Mouse (Mus musculus) embryonic facial prominence, embryonic 14.5 days (tissue): ENCODE results near the gene Gm20388. TPM values are rescaled to one million over a fixed set of nuclear protein-coding genes. Genes with fewer than 3 reads are reported as not detected.
A peak's percentile ranks its signal among the peaks of the same experiment; 100 is the strongest.

ENCODE experiments used
- ATAC-seq: fragments of 200-750 bp; cut with Nextera tagmentation; 2 replicates; pipeline ENCODE4 v1.8.0; 2017; ENCODE audit warnings: low read depth, moderate number of reproducible peaks, moderate TSS enrichment
- DNase-seq: peaks from one replicate; pipeline ENCODE4 v3.0.0-alpha.2; 2015; ENCODE audit warnings: low spot score
- H3K27ac ChIP-seq: fragments of 300-500 bp; sonication (generic); replicated peaks from 2 replicates; pipeline ENCODE4 v1.5.1; 2014; ENCODE audit warnings: low read depth, mild to moderate bottlenecking, low read length, moderate library complexity
- H3K27me3 ChIP-seq: fragments of 300-500 bp; sonication (generic); replicated peaks from 2 replicates; pipeline ENCODE4 v1.6.1; 2014; ENCODE audit warnings: low read length; ENCODE audit not compliant: control insufficient read depth, insufficient read depth
- H3K36me3 ChIP-seq: fragments of 300-500 bp; sonication (generic); 2 replicates; pipeline ENCODE4 v1.6.1; 2014; ENCODE audit warnings: low read length, mixed read lengths; ENCODE audit not compliant: control insufficient read depth, insufficient read depth
- H3K4me1 ChIP-seq: fragments of 300-500 bp; sonication (generic); 2 replicates; pipeline ENCODE4 v1.6.1; 2014; ENCODE audit warnings: antibody characterized with exemption, low read length; ENCODE audit not compliant: control insufficient read depth, insufficient read depth
- H3K4me2 ChIP-seq: fragments of 300-500 bp; sonication (generic); 2 replicates; pipeline ENCODE4 v1.6.1; 2014; ENCODE audit warnings: low read depth, mild to moderate bottlenecking, low read length, moderate library complexity, mixed read lengths
- H3K4me3 ChIP-seq: fragments of 300-500 bp; sonication (generic); 2 replicates; pipeline ENCODE4 v1.5.1; 2014; ENCODE audit warnings: low read depth, mild to moderate bottlenecking, low read length
- H3K9ac ChIP-seq: fragments of 300-500 bp; sonication (generic); 2 replicates; pipeline ENCODE4 v1.6.1; 2014; ENCODE audit warnings: low read depth, mild to moderate bottlenecking, low read length, moderate library complexity, mixed read lengths
- H3K9me3 ChIP-seq: fragments of 300-500 bp; sonication (generic); 2 replicates; pipeline ENCODE4 v1.6.1; 2016; ENCODE audit warnings: low read length; ENCODE audit not compliant: control insufficient read depth
- WGBS: fragments of 180-500 bp; shearing (Covaris S2); extraction: QIAGEN DNeasy Blood & Tissue Kit; methylation state at CpG from one replicate; pipeline ENCODE4 v1.1.7; 2014; 5-methylcytosine and 5-hydroxymethylcytosine counted together
- polyA plus RNA-seq: library from polyadenylated mRNA; unstranded; fragments of >200 nt; fragmentation: Nextera tagmentation; extraction: Ambion mirVana; gene quantifications from 2 replicates; pipeline ENCODE4 v1.2.1, GENCODE M21; 2014

The Gm20388 gene
- polyA plus RNA-seq, 1 experiment from 2014 or later: not detected

- no peak overlapping the region for H3K27ac ChIP-seq
- H3K9ac ChIP-seq: no peak overlapping the region
- WGBS: 96% methylated on average over 6 of the region's 6 CpGs
- H3K36me3 ChIP-seq: peaks cover 88% of the 10 kb centered on the region
- H3K4me2 ChIP-seq: no peak overlapping the region
- no peak overlapping the region for H3K4me3 ChIP-seq
- H3K9me3 ChIP-seq: no peaks in the 10 kb centered on the region
- DNase-seq (no peak), ATAC-seq (no peak)
- no peaks in the 10 kb centered on the region for H3K27me3 ChIP-seq
- H3K4me1 ChIP-seq: no peaks in the 10 kb centered on the region
These were observed 3997.0 kb downstream of the Gm20388 start for GRCm38 (mm10) chr8:123907604-123908003.

- ATAC-seq (no peak), DNase-seq (no peak)
- Histone ChIP-seq H3K9me3 (no peaks in the 10 kb centered on the region), H3K4me2 (no peak overlapping the region), H3K4me1 (no peaks in the 10 kb centered on the region), H3K9ac (no peak overlapping the region), H3K27ac (no peak overlapping the region), H3K27me3 (no peaks in the 10 kb centered on the region), H3K4me3 (no peak overlapping the region), H3K36me3 (peaks cover 91% of the 10 kb centered on the region)
- WGBS: 70% methylated on average over 4 of the region's 4 CpGs
These were observed 4001.6 kb downstream of the Gm20388 start for GRCm38 (mm10) chr8:123912265-123912664.

GRCm38 (mm10) chr8:123914635-123915034 is 4004.0 kb downstream of the Gm20388 start:
- DNase-seq (no peak), ATAC-seq (no peak)
- Histone ChIP-seq H3K36me3 (peaks cover 96% of the 10 kb centered on the region), H3K9me3 (no peaks in the 10 kb centered on the region), H3K27me3 (no peaks in the 10 kb centered on the region), H3K4me2 (no peak overlapping the region), H3K4me1 (no peaks in the 10 kb centered on the region), H3K4me3 (no peak overlapping the region), H3K9ac (no peak overlapping the region), H3K27ac (no peak overlapping the region)
- WGBS: 92% methylated on average over 3 of the region's 3 CpGs

- Histone ChIP-seq H3K27ac (no peak overlapping the region), H3K4me2 (no peak overlapping the region), H3K9ac (no peak overlapping the region), H3K4me1 (no peaks in the 10 kb centered on the region), H3K4me3 (no peak overlapping the region), H3K27me3 (no peaks in the 10 kb centered on the region), H3K9me3 (no peaks in the 10 kb centered on the region), H3K36me3 (peaks cover 91% of the 10 kb centered on the region)
- peak; percentile 86 for DNase-seq
- 21% methylated on average over 2 of the region's 2 CpGs for WGBS
- peak; percentile 82 for ATAC-seq
These were observed 4014.1 kb downstream of the Gm20388 start for GRCm38 (mm10) chr8:123924719-123925118.

GRCm38 (mm10) chr8:123925671-123926070 is 4015.0 kb downstream of the Gm20388 start:
- H3K27ac ChIP-seq: no peak overlapping the region
- no peak overlapping the region for H3K9ac ChIP-seq
- 89% methylated on average over 3 of the region's 3 CpGs for WGBS
- ATAC-seq (no peak), DNase-seq (no peak)
- no peaks in the 10 kb centered on the region for H3K27me3 ChIP-seq
- H3K4me1 ChIP-seq: no peaks in the 10 kb centered on the region
- no peak overlapping the region for H3K4me2 ChIP-seq
- peaks cover 91% of the 10 kb centered on the region for H3K36me3 ChIP-seq
- H3K4me3 ChIP-seq: no peak overlapping the region
- H3K9me3 ChIP-seq: no peaks in the 10 kb centered on the region

GRCm38 (mm10) chr8:123929026-123929425 is 4018.4 kb downstream of the Gm20388 start:
- H3K9me3 ChIP-seq: no peaks in the 10 kb centered on the region
- no peak for ATAC-seq
- peaks cover 85% of the 10 kb centered on the region for H3K36me3 ChIP-seq

GRCm38 (mm10) chr8:123948942-123949685 is 4038.5 kb downstream of the Gm20388 start, which contains the start of gene Nup133:
TSS of gene Nup133 (minus strand) at chr8:123949265.
- Histone ChIP-seq H3K27me3 (no peaks in the 10 kb centered on the region), H3K4me3 (peak within 1 kb of the TSS; percentile 86), H3K9me3 (no peaks in the 10 kb centered on the region), H3K9ac (peak within 1 kb of the TSS; percentile 81), H3K36me3 (peaks cover 33% of the 10 kb centered on the region), H3K4me2 (peak within 1 kb of the TSS; percentile 94), H3K27ac (peak within 1 kb of the TSS; percentile 82), H3K4me1 (peaks cover 8% of the 10 kb centered on the region)
- WGBS: under 1% methylated on average over 65 of the region's 77 CpGs
- DNase-seq (peak; percentile 98), ATAC-seq (peak; percentile 90)

More at GRCm38 (mm10) chr8:123929026-123929425, 4018.4 kb downstream of the Gm20388 start:
- Histone ChIP-seq H3K4me2 (no peak overlapping the region), H3K4me1 (no peaks in the 10 kb centered on the region), H3K4me3 (no peak overlapping the region), H3K9ac (no peak overlapping the region), H3K27me3 (no peaks in the 10 kb centered on the region), H3K27ac (no peak overlapping the region)
- DNase-seq: no peak
- WGBS: 91% methylated on average over 7 of the region's 7 CpGs

GRCm38 (mm10) chr8:123949686-123949986 is 4039.0 kb downstream of the Gm20388 start:
- Histone ChIP-seq H3K9ac (peak overlapping the region; percentile 81), H3K27me3 (no peaks in the 10 kb centered on the region), H3K4me2 (peak overlapping the region; percentile 94), H3K4me3 (peak overlapping the region; percentile 86), H3K36me3 (peaks cover 34% of the 10 kb centered on the region; the same call in 1 of the 2 replicates), H3K27ac (peak overlapping the region; percentile 82), H3K4me1 (peaks cover 8% of the 10 kb centered on the region), H3K9me3 (no peaks in the 10 kb centered on the region)
- DNase-seq (no peak), ATAC-seq (peak; percentile 31; the same call in 1 of the 2 replicates)
- WGBS: 4% methylated on average over 10 of the region's 10 CpGs
